Mouse (Mus musculus) embryonic facial prominence, embryonic 11.5 days (tissue): ENCODE measurements around the gene Cacna1d. TPM values are rescaled to one million over a fixed set of nuclear protein-coding genes. Genes with fewer than 3 reads are reported as not detected.

Source experiments
- ATAC-seq: fragments of 200-750 bp; cut with Nextera tagmentation; replicated peaks from 2 replicates; pipeline ENCODE4 v1.8.0; 2017; ENCODE audit warnings: low read depth; ENCODE audit not compliant: insufficient number of reproducible peaks, low FRiP score, low TSS enrichment
- DNase-seq: peaks from one replicate; pipeline ENCODE4 v3.0.0-alpha.2; 2015; ENCODE audit warnings: low spot score
- H3K27ac ChIP-seq: fragments of 300-500 bp; sonication (generic); replicated peaks from 2 replicates; pipeline ENCODE4 v1.5.1; 2014; ENCODE audit warnings: mild to moderate bottlenecking, low read depth, low read length, control low read depth
- H3K27me3 ChIP-seq: fragments of 300-500 bp; sonication (generic); 2 replicates; pipeline ENCODE4 v1.6.1; 2014; ENCODE audit warnings: mild to moderate bottlenecking, low read length, moderate library complexity, mixed read lengths; ENCODE audit not compliant: control insufficient read depth, insufficient read depth
- H3K36me3 ChIP-seq: fragments of 300-500 bp; sonication (generic); replicated peaks from 2 replicates; pipeline ENCODE4 v1.6.1; 2014; ENCODE audit warnings: low read depth, mild to moderate bottlenecking, low read length, moderate library complexity, mixed read lengths; ENCODE audit not compliant: control insufficient read depth, insufficient read depth
- H3K4me1 ChIP-seq: fragments of 300-500 bp; sonication (generic); 2 replicates; pipeline ENCODE4 v1.6.1; 2014; ENCODE audit warnings: low read length, mixed read lengths; ENCODE audit not compliant: control insufficient read depth, insufficient read depth
- H3K4me2 ChIP-seq: fragments of 300-500 bp; sonication (generic); 2 replicates; pipeline ENCODE4 v1.6.1; 2014; ENCODE audit warnings: low read depth, mild to moderate bottlenecking, control low read depth, low read length, moderate library complexity
- H3K4me3 ChIP-seq: fragments of 300-500 bp; sonication (generic); 2 replicates; pipeline ENCODE4 v1.5.1; 2014; ENCODE audit warnings: low read depth, low read length, control low read depth
- H3K9ac ChIP-seq: fragments of 300-500 bp; sonication (generic); replicated peaks from 2 replicates; pipeline ENCODE4 v1.6.1; 2014; ENCODE audit warnings: mild to moderate bottlenecking, control low read depth, low read length
- H3K9me3 ChIP-seq: fragments of 300-500 bp; sonication (generic); replicated peaks from 2 replicates; pipeline ENCODE4 v1.6.1; 2016; ENCODE audit warnings: mild to moderate bottlenecking, low read length, inconsistent platforms, mixed read lengths; ENCODE audit not compliant: control insufficient read depth
- WGBS: fragments of 180-500 bp; shearing (Covaris S2); extraction: QIAGEN DNeasy Blood & Tissue Kit; methylation state at CpG from one replicate; pipeline ENCODE4 v1.1.7; 2014; 5-methylcytosine and 5-hydroxymethylcytosine counted together
- polyA plus RNA-seq: library from polyadenylated mRNA; unstranded; fragments of >200 nt; fragmentation: Nextera tagmentation; extraction: Ambion mirVana; gene quantifications from 2 replicates; pipeline ENCODE4 v1.2.1, GENCODE M21; 2014

The Cacna1d gene
- polyA plus RNA-seq, 1 experiment from 2014 or later = 0.88 TPM

DNA sequence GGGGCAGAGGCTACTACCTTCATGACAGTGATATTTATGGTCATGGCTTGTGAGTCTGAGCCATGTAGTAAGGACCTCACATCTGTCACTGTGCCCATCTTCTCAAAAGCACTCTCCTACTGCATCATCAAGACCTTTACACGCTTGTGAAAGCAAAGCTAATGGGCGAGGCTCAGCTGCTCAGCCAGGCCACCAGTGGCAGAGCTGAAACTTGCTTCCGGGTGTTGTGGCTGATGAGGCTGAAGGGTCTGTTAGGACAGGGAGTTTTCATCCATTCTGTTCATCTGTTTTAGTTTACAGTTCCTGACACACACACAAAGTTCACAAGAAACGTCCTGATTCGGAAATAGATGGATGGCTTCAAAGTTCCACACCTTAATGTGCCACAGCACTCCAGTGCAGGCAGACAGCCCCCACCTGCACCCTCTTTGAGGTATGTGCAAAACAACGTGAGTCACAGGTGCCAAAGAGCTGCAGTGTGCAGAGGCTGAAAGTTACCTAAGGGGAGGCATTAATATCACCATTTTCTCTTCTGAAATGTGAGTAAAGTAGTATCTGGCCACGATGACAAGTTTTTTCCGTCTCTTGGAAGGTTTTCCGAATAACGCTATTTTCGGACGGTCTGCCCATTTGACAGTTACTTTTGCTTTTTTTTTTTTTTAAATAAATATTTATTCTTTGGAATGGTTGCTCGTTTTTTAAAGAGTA, 306.7 kb downstream of the Cacna1d start:
- WGBS = 84% methylated on average over 13 of the region's 13 CpGs
- Histone ChIP-seq H3K36me3 (no peaks in the 10 kb centered on the region), H3K27ac (no peak overlapping the region), H3K4me2 (no peak overlapping the region), H3K4me3 (no peak overlapping the region), H3K9ac (no peak overlapping the region), H3K4me1 (no peaks in the 10 kb centered on the region; the same call in 1 of the 2 replicates), H3K27me3 (no peaks in the 10 kb centered on the region), H3K9me3 (no peaks in the 10 kb centered on the region)
- ATAC-seq (no peak), DNase-seq (no peak)

DNA sequence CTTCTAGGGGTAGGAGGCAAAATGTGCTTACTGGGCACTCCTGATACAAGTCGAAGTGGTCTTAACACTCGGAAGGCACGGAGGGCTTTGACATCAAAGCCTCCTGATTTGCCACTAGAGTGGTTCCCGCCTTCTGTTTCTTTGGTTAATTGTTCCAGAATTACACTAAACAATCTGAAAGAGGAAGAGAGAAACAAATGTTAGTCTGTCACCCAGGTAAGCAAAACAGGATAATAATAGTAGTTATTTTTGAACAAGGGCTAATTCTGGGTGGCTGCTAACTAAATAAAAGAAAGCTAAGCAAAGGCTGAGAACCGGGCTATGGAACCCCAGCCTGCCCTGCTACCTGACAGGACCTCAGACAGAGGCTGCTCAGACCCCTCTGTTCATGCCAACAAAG, 307.2 kb downstream of the Cacna1d start:
- Histone ChIP-seq H3K4me1 (no peaks in the 10 kb centered on the region; the same call in 1 of the 2 replicates), H3K36me3 (no peaks in the 10 kb centered on the region), H3K27me3 (no peaks in the 10 kb centered on the region), H3K9ac (no peak overlapping the region), H3K9me3 (no peaks in the 10 kb centered on the region), H3K27ac (no peak overlapping the region), H3K4me3 (no peak overlapping the region), H3K4me2 (no peak overlapping the region)
- DNase-seq (no peak), ATAC-seq (no peak)
- WGBS = 76% methylated on average over 5 of the region's 5 CpGs

DNA sequence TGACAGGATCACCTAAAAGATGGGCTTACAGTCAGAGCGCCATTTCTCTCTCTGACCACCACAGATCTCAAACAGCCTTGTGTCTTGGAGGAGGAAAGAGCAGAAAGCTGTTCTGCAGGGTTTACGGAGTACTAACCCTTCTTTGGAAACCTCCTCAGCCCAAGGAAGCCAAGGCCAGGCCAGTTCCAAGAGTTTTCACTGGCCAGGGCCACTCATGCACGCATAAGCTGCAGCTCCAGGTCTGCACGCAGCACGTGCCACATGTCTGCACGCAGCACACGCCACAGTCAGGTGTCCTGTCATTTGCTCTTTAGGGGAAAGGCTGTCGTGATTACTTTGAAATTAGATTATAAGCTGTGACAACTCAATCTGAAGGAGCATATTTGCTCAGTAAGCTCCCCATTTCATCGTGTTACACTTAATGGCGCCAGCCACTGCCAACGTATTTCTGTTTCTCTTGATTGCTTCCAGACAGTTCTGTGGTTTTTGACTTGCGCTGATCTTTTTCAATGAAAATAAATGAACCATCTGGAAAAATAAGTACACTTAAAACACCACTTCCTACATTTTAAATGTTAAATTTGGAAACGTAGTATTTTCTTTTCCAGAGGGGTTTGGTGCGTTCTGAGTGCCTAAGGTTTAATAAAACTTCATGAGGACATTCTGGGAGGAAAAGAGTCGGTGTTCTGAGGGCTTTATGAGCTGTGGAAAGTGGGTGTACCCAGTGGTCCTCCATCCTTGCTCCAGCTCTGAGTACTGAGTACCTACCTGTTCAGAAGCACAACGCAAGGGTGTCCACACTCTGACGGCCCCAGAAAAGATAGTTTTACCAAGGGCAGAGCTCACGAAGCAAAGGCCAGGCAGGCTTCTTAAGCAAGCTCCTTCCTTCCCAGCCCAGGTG, 308.4 kb downstream of the Cacna1d start:
- Histone ChIP-seq H3K27me3 (no peaks in the 10 kb centered on the region), H3K4me3 (no peak overlapping the region), H3K27ac (no peak overlapping the region), H3K9ac (no peak overlapping the region), H3K9me3 (no peaks in the 10 kb centered on the region), H3K4me2 (no peak overlapping the region), H3K4me1 (no peaks in the 10 kb centered on the region; the same call in 1 of the 2 replicates), H3K36me3 (no peaks in the 10 kb centered on the region)
- DNase-seq = peak; percentile 73
- ATAC-seq = no peak
- WGBS = 59% methylated on average over 18 of the region's 18 CpGs

- Histone ChIP-seq H3K4me3 (no peak overlapping the region), H3K27ac (no peak overlapping the region), H3K9me3 (no peaks in the 10 kb centered on the region), H3K4me2 (no peak overlapping the region), H3K27me3 (no peaks in the 10 kb centered on the region), H3K36me3 (no peaks in the 10 kb centered on the region), H3K9ac (no peak overlapping the region), H3K4me1 (no peaks in the 10 kb centered on the region)
- ATAC-seq = no peak
- no peak for DNase-seq
- 81% methylated on average over 4 of the region's 4 CpGs for WGBS
These were observed 312.9 kb downstream of the Cacna1d start for GRCm38 (mm10) chr14:30178306-30178705.

DNA sequence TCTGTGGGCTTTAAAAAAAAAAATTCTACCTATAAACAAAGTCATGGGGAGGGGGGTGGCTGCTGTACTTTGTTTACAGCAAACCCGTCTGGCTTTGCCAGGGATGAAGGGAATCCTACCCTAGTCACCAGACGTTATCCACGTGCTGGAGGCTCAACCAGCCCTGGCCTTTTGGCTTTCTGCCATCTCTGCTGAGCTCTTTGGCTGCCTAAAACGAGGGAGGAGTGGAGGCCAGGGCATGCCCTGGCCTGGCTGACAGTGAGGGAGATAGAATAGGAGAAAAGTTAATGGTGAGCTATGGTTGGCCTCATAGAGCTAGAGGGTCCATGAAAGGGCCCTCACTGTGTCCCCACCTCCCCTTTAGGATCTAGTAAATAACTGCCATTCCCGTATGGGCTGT, 313.4 kb downstream of the Cacna1d start:
- 47% methylated on average over 5 of the region's 5 CpGs for WGBS
- Histone ChIP-seq H3K4me1 (no peaks in the 10 kb centered on the region), H3K27me3 (no peaks in the 10 kb centered on the region), H3K9ac (no peak overlapping the region), H3K4me3 (no peak overlapping the region), H3K36me3 (no peaks in the 10 kb centered on the region), H3K27ac (no peak overlapping the region), H3K9me3 (no peaks in the 10 kb centered on the region), H3K4me2 (no peak overlapping the region)
- ATAC-seq (no peak), DNase-seq (peak; percentile 9)

DNA sequence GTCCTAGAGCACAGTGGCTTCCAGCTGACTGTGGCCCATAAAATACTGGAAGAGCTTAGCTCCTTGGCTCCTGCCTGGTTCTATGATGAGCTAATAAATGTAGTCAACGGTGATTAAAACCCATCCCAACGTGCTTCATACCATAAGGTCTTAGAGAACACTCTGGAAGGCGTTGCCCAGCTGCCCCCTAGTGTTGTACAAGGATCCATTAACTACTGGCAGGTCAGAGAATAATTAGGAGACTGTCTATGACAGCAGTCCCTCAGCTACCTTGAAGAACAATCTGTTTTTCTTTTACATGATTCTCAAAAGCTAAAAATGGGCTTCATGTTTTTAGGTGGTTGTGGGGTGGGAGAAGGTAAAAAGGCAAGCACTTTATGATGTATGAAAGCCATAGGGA, 315.9 kb downstream of the Cacna1d start:
- no peak for DNase-seq
- no peaks in the 10 kb centered on the region for H3K36me3 ChIP-seq
- H3K9ac ChIP-seq = no peak overlapping the region
- H3K27ac ChIP-seq = no peak overlapping the region
- no peak for ATAC-seq
- 70% methylated on average over 3 of the region's 3 CpGs for WGBS
- H3K4me1 ChIP-seq = no peaks in the 10 kb centered on the region
- H3K4me2 ChIP-seq = no peak overlapping the region
- no peaks in the 10 kb centered on the region for H3K27me3 ChIP-seq
- H3K9me3 ChIP-seq = no peaks in the 10 kb centered on the region
- H3K4me3 ChIP-seq = no peak overlapping the region

- DNase-seq (no peak), ATAC-seq (no peak)
- Histone ChIP-seq H3K9ac (no peak overlapping the region), H3K27me3 (no peaks in the 10 kb centered on the region), H3K9me3 (no peaks in the 10 kb centered on the region), H3K4me1 (no peaks in the 10 kb centered on the region), H3K36me3 (no peaks in the 10 kb centered on the region), H3K4me2 (no peak overlapping the region), H3K4me3 (no peak overlapping the region), H3K27ac (no peak overlapping the region)
- 73% methylated on average over 12 of the region's 12 CpGs for WGBS
These were observed 318.2 kb downstream of the Cacna1d start for GRCm38 (mm10) chr14:30172821-30173755.
